Mouse (Mus musculus): Measurements from ENCODE around the gene Dad1.

The Dad1 gene

DNA sequence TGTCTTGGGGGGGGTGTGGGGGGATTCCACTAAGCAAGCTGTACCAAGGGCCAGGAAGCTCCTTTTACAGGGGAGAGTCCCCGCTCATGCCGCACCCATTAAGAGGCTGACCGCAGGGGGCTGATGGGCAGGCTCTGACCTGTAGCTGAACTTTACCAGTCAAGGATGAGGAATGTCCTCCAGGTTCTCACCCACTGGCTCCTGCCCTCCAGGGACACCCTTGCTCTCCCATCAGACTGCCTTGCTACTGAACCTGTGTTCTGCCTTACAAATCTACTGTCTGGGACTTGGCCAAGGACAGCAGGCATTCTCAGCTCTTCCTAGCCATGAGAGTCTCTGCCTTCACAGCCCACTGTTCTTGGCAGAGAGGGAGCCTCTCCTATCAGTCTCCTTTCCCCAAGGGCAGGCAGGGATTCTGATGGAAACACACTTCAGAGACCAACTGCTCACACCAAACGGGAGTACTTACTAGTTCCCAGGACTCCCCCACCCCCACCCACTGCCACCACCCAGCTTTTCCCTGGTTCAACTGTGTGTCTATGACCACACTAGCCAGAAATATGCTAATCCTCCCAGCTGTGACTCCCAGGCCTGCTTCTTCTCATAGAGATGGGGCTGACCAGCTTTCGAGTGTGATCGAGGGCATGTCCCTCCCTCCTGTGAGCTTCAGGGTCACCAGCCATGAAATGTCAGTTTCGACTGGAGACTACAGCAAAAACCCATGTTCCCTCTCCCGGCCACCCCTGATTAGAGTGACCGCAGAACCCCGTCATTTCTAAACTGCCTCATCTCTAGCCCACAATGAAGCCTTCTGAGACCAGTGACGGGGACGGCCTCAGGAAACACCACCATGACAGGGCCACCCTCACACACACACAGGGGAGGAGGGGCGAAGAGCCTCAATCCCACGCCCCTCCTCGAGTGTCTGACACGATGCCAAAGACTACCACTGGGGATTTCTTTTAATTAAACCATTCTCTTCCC lies 29.1 kb downstream of the Dad1 start:
- no peak for DNase-seq (ENCODE audit: low spot score)

DNA sequence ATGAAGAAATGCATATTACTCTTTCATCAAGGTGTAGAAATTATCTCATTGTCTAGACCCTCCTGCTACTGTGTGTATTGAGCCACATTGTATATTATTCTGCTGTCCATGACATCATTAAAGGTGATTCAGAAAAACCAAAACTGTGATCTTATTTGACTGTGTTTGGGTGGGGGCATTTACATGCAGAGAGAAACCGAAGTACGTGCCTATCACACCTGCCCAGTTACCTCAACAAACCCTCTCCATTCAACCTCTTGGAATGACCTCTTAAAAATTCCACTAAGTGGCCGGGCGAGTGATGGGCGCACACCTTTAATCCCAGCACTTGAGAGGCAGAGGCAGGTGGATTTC lies 29.9 kb downstream of the Dad1 start:
- DNase-seq (ENCODE audit: low spot score) = no peak

DNA sequence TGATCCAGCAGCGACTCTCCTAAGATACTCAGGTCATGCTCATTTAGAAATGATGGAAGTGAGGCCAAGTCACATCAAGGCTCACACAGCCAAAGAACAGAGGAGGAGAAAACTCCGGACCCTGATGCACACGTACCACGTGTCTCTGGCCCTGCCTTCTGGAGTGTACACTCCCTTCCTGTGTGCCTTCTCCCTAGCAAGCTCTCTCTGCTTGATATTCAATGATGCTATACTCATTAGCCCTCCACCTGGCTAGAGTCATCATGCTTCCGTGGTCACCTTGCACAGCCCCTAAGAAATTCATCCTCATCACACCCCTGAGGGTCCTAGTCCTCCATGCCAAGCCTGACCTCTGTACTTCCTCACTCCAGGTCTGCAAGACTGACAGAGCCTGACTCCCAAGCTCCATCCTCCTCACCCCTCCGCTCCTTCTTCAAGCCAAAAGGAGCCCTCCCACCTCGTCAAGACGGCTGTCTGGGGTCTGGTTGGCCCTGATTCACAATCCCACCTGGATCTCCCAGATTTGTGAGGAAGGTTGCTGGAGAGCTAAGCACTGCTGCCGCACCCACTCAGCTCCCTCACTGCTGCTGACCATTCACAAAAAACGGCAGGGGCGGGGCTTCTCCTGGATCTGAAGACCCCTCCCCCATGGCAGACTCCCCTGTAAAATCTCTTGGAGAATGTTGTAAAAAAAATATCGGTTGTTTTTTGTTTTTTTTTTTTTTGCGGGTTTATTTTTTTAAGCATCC lies 30.4 kb downstream of the Dad1 start:
- no peak for DNase-seq (ENCODE audit: low spot score)

DNA sequence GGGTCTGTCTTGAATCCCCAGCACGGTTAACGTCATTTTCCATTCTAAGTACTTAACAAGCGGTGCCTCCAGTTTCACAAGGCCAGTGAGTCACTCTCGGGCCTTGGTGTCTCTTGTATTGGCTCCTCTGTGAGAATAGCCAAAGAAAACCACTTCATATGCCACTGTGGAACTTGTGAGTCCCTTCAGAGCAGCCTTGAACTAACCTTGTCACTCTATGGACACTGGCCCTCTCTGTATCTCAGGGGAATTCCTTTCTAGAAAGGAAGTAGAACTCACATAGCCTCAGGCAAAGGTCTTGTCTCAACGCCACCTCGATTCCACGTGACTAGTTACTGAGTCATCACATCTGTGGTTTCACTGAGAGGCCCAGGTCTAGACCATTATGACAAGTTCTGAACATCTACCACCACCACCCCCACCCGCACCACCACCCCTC lies 31.6 kb downstream of the Dad1 start:
- peak; percentile 44 for DNase-seq (ENCODE audit: low spot score)

DNA sequence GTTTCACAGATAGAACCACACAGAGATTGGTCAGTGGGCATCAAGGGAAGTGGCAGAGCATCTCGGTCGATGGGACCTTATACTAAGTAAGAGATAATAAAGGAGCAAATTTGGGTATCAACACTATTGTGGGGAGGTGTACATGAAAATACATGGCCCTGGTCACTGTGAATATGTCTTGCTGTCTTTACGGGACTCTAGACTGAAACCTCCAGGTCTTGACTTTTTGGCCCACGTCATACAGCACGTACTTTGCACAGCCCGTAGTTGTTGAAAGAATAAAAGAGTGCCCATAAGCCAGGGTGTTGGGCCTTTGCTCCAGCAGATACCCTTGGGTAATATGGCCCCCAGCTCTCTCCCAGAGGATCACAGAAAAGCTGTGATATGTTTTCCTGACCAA lies 32.3 kb downstream of the Dad1 start:
- DNase-seq (ENCODE audit: low spot score) = no peak

DNA sequence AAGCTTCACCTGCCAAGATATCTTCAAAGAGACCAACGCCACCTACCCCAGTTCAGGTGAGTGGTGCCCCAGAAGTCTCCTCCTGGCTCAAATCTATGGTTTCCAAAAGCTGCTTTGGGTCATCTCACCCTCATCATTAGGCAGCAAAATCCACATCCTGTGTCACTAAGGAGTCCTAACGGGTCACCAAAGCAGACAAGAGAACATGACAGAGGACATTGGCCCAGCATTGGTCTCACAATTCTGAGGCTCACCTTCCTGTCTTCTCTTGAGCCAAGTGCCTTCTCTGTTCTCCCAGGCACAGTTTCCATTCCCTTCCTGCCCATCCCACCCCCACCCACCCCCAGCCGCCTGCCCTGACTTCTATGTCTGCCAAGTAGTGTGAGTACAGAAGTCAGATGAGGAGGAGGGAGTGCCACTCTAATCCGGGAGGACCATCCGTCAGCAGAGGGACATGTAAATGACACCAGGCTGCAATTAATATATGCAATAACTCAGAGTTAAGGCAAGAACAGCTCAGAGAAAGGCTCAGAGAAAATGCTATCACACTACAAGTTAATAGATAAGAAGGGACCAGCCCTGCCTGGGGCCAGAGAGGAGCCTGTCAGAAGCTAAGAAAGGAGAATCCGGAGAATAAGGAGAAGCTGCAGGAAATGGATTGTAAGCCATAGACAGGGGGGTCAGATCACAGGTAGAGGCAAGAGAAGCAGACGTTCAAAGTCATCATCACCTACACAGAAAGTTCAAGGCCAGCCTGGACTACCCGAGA lies 33.0 kb downstream of the Dad1 start:
- no peak for DNase-seq (ENCODE audit: low spot score)

DNA sequence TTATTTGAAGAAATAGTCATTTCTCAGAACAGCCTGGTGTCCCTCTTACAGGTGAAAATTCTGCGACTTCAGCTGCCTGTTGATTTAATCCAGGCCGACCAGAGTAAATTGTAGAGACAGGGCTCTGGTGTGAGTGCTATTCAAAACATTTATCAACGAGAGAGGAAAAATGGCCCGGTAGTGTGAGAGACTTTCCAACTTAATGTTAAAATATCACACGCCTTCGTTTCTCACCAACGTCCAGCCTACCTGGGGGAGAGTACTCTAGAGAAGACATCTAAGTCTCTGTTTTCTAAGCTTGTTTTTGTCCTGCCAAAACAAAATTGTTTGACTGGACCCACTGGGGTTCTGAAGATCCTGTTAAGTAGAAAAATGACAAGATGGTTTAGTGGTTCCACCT lies 34.1 kb downstream of the Dad1 start:
- no peak for DNase-seq (ENCODE audit: low spot score)

DNA sequence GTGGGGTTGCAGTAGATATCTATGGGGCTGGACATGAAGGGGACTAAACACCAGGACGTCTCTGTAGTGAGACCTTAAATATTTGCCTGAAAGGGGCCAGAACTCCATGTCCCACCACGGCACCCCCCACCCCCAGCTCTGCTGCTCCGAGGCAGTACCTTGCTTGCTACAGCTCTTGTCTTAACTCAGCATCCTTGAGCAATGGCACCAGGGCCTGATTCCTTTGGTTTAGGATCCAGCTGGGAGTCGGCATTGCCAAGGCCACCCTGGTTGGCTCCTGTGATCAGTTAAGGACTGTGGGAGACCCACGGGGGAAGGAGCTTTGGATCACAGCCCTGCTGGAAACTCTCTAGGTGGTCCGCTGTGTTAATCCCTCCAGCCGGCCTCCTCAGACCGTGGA lies 34.6 kb downstream of the Dad1 start:
- no peak for DNase-seq (ENCODE audit: low spot score)

DNA sequence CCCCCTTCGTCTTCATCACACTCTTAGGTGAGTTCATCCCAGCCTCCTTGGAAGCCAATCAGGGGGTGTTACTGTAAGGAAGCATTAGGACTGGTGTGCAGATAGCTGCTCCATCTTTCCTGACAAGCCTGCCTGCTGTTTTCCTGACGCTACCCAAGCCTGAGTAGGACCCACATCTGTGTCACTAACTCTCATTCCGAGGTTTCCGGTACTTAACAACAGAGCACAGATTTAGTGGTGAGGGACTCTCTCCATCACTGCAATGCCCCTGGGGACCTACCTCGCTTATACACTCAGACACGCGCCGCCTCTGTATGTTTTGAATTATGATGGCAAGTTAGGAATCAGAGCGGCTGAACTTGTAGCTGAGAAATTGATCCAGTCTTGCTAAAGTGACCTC lies 35.2 kb downstream of the Dad1 start:
- no peak for DNase-seq (ENCODE audit: low spot score)

DNA sequence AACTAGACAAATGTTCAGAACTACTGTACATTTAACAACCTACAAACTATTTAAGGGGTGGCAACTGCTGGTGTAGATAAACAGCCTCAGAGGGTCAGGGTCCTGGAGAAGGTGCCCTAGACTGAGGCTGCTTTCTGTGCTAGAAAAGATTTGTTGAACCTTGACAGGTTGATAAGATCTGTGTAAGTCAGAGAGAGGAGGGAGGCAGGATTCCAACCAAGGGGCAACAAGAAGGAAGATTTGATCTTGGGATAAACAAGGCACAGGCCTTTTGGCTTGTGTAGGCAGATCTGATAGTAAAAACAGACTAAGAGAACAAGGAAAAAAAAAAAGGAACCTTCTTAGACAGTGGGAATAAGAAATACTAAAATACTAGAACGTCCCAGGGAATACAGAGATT lies 35.7 kb downstream of the Dad1 start:
- no peak for DNase-seq (ENCODE audit: low spot score)

DNA sequence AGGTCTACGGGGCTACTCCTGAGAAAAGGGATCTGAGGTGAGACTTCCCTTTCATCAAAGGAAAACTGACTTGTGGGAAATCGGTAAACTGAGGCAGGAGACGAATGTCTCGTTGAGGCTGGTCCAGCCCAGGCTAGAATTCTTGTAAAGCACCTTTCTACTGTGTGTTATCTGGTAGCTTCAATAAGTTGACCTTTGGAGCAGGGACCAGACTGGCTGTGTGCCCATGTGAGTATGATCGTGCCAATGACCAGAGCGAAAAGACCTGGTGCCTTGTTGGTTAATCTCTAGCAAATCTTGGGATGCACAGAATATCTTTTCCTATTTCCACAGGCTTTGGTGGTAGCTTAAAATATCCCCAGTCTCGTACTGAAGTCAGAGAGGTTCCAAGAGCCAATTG lies 37.8 kb downstream of the Dad1 start:
- no peak for DNase-seq (ENCODE audit: low spot score)

DNA sequence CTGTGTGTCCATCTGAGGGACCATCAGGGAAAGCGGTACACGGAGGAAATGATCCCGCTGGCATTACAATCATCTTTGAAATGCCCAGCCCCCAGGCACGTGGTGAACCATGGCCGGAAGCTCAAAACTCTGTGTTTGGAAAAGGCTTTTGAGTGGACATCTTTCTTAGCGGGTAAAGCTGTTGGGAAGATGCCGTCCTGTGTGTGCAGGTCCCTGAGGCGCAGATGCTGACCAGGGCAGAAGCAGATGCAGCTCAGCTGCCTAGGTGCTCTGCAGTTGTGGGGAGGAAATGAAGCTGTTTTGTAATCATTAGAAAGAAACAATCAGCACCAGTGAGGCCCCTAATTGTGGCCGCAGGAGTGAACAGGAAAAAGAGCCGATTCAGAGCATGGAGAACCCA lies 39.0 kb downstream of the Dad1 start:
- no peak for DNase-seq (ENCODE audit: low spot score)

DNA sequence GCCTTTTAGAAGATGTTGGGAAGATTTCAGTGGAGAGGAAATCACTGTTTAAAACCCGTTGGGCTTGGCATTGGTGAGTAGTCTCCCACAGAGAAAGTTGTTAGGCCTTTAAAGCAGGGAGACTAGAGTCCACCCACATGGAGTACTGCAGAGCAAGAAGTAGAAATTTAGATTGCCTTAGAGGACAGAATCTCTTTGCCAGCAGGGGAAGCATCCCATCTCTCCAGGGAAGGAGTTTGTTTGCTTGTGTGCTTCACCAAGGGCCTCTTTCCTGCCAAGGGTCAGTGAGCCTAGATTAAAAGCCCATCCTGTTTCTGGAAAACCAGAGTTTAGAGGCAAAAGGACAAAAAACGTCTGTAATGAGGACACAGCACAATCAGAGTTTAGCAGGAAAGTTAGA lies 39.4 kb downstream of the Dad1 start:
- no peak for DNase-seq (ENCODE audit: low spot score)

DNA sequence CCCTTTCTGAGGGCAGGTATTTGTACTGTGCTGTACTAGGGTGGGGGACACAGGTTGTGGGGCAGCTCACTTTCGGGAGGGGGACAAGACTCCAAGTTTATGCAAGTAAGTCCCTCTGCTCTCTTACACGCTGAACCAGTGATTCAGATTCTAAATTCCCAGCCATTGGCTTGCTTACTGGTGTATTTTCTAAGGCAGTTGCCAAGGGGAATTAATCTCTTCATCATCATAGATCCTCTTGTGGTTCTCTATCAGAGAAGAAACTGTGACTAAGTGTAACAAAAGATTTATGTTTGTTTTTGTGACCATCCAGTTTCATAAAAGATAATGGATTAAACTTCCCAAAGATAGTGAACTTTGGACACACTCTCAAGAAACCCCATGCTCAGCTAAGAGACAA lies 40.2 kb downstream of the Dad1 start:
- peak; percentile 31 for DNase-seq (ENCODE audit: low spot score)

DNA sequence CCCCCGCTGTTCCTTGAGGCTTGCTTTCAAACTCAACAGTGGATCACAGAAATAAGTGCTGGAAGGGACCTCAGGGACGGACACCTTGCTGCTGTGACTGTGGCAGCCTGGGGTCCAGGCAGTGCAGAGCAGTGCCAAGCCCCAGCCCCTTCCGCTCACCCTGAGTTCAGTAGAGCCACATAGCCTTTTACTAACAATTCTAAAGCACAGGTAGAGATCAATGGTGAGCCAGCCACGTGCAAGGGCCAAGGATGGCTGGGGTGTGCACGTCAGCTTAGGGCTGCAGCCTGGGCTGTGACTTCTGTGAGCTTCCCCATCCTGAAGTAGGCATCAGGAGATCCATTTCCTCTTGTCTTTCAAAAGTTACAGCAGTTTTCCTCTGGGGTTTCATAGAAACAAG lies 42.1 kb downstream of the Dad1 start:
- DNase-seq (ENCODE audit: low spot score) = no peak

DNA sequence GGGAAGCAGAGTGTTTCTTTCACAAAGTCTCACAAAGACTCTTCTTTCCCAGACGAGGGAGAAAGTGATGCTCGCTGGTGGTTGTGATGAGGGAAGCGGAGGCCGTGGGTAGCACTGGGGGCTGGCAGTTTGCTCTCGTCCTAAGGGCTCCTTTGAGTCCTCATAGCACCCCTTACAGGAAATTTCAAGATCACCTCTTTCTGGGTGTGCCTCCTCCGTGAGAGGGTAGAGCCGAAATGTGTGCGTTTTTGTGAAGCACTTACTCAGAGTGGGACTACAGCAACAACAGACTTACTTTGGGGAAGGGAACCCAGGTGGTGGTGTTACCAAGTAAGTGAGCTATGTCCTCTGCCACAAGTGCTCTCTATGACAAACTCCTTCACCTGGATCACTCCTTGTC lies 42.7 kb downstream of the Dad1 start:
- no peak for DNase-seq (ENCODE audit: low spot score)

DNA sequence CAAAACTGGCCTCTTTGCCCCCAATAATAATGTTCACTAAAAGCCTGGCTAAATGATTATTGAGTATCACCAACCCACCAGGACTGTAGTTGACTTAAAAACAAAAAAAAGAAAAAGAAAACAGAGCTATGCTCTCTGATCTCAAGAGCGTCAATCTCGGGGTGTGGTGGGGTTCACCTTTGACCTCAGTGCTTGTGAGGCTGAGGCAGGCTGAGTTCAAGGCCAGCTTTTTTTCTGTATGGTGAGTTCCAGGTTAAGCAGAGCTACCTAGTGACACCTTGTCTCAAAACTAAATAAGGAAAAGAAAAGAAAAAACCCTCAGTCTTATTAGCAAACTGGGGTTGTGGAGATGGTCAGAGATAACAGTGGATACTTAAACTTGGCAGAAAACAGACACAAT lies 43.5 kb downstream of the Dad1 start:
- DNase-seq (ENCODE audit: low spot score) = no peak

DNA sequence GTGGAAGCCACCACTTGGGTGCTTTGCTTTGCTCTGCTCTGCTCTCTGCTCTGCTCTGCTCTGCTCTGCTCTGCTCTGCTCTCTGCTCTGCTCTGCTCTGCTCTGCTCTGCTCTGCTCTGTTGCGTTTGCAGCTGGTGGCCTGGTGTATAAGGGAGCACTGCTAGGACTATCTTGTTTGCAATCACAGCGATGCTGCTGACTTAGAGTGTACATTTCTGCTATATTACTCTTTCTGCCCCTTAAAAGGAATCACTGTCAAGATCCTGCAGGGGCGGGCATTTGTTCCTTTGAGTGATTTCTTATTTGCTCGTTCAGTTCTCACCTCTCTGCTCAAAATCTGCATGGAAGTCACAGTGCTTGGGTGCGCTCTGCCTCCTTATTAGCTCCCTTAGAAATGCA lies 44.0 kb downstream of the Dad1 start:
- DNase-seq (ENCODE audit: low spot score) = no peak

DNA sequence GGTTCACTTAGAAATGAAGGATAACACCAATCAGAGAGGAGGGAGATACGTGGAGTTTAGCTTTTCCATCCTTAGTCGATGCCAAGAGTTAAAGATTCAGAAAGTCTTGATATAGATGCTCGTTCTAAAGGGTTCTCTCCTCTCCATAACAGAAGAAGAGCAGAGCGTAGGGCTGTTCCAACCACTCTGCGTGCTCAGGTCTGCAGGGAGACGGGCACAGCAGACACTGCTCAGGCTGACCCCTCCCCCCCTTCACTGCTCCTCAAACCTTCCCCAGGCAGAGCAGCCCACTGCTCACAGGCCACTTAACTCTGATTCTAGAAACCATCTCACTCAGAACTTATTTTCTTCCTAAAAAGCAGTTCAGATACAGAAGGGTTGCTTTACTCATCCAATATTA lies 45.2 kb downstream of the Dad1 start:
- no peak for DNase-seq (ENCODE audit: low spot score)

DNA sequence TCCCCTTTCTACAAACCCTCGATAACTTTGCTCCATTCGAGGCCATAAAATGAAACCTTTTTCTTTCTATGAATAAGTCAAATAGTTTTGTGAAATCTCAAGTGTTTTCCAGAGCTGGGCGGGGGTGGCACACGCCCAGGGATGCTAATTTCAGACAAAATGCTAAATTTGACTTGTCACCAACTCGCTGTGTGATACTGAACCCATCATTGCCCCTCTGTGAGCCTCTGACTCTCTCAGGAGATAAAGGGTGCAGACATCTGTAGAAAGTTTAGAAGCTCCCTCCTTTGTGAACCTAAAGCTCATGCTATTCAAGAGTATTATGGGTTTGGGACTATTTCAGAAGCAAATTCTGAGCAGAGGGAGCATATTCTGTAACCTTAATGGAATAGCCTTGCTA lies 46.0 kb downstream of the Dad1 start:
- DNase-seq (ENCODE audit: low spot score) = no peak

DNA sequence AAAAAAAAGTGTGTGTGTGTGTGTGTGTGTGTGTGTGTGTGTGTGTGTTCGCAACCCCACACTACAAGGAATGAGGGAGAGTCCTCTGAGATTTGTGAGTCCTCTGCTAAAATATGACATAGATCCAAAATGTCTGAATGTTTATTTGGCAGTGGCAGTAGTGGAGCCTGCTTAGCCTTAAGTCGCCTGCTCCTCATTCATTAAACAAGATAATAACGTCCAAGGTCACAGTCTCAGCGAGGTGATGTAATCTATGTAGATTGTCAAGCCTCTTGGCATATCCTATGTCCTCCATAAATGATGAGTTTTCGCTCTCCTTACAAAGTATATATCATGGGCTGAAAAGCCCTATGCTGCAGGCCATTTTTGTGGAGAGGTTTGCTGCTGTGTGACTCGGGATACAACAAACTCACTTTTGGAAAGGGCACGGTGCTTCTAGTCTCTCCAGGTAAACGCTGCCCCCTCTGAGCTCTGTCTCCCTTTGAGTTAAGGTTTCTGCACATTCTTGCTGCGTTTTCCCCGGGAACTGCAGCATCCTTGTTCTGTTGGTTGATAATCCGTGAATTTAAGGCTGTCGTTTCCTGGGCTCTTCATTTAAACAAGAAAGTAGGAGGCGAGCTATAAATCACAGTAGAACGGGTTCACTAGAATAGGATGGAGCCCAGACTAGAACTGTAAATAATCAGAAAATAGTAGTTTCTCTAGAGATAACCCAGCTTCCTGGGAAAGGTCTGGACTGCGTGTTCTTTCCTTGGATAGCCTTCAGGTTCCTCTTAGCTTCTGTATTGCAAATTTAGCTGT lies 47.0 kb downstream of the Dad1 start:
- DNase-seq (ENCODE audit: low spot score) = no peak

DNA sequence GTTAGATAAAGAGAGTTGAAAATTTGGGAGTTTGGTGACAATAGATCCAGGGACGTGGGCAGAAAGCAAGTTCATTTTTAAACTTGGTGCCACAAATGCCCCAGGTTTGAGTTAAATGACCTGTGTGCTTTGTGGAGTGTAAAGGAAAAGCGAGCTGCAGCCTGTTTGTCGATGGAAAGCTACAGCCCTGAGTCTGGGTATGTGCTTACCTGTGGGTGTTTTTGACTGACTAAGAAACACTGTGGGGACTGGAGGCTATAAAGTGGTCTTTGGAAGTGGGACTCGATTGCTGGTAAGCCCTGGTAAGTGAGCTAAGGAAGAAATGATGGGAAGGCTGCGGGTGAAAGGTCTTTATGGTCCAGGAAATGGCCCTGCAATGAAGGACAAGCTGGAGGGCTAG lies 47.6 kb downstream of the Dad1 start:
- no peak for DNase-seq (ENCODE audit: low spot score)
